In genomic region chr7:29521841-29522575, GRCm38 (mm10) we compare ENCODE assay signal across 8 mouse cellular contexts. TPM values are rescaled to one million over a fixed set of nuclear protein-coding genes. Genes with fewer than 3 reads are reported as not detected.
DNase-seq lines count a peak whose midpoint lies in the region; ATAC-seq lines count a peak whose summit lies in the region.

No protein-coding gene starts in this region.

- no peak overlapping the region for H3K9ac ChIP-seq in hindbrain, embryonic 11.5 days (ENCODE audit: low read depth, low read length)
- H3K9ac ChIP-seq in hindbrain, embryonic 12.5 days = no peak overlapping the region
- H3K9ac ChIP-seq in forebrain, embryonic 16.5 days (replicated peaks; ENCODE audit: low read depth, low read length) = no peak overlapping the region
- no peak overlapping the region for H3K9ac ChIP-seq in intestine, embryonic 15.5 days
- no peak overlapping the region for H3K9ac ChIP-seq in limb, embryonic 11.5 days (ENCODE audit: low read length)

- no peaks in the 10 kb centered on the region for H3K36me3 ChIP-seq in hindbrain, embryonic 11.5 days (ENCODE audit: control insufficient read depth, insufficient read depth, low read length)
- H3K36me3 ChIP-seq in hindbrain, embryonic 12.5 days = no peaks in the 10 kb centered on the region
- no peaks in the 10 kb centered on the region for H3K36me3 ChIP-seq in forebrain, embryonic 16.5 days (ENCODE audit: control insufficient read depth, insufficient read depth)
- no peaks in the 10 kb centered on the region for H3K36me3 ChIP-seq in intestine, embryonic 15.5 days
- no peaks in the 10 kb centered on the region for H3K36me3 ChIP-seq in limb, embryonic 11.5 days (ENCODE audit: control insufficient read depth, insufficient read depth, low read length)

- H3K4me3 ChIP-seq in hindbrain, embryonic 11.5 days (ENCODE audit: low read depth, low read length) = no peak overlapping the region
- no peak overlapping the region for H3K4me3 ChIP-seq in hindbrain, embryonic 12.5 days
- no peak overlapping the region for H3K4me3 ChIP-seq in forebrain, embryonic 16.5 days (replicated peaks; ENCODE audit: low read length)
- H3K4me3 ChIP-seq in intestine, embryonic 15.5 days (replicated peaks) = no peak overlapping the region
- no peak overlapping the region for H3K4me3 ChIP-seq in limb, embryonic 11.5 days (ENCODE audit: low read depth, low read length)

- WGBS in hindbrain, embryonic 11.5 days = 63% methylated on average over 5 of the region's 5 CpGs
- WGBS in hindbrain, embryonic 12.5 days = 62% methylated on average over 5 of the region's 5 CpGs
- 59% methylated on average over 5 of the region's 5 CpGs for WGBS in forebrain, embryonic 16.5 days
- 57% methylated on average over 5 of the region's 5 CpGs for WGBS in intestine, embryonic 15.5 days
- 56% methylated on average over 5 of the region's 5 CpGs for WGBS in limb, embryonic 11.5 days

- no peak overlapping the region for H3K27ac ChIP-seq in hindbrain, embryonic 11.5 days (ENCODE audit: low read depth, low read length)
- no peak overlapping the region for H3K27ac ChIP-seq in hindbrain, embryonic 12.5 days
- H3K27ac ChIP-seq in forebrain, embryonic 16.5 days (ENCODE audit: low read length) = no peak overlapping the region
- H3K27ac ChIP-seq in intestine, embryonic 15.5 days = no peak overlapping the region
- H3K27ac ChIP-seq in limb, embryonic 11.5 days (replicated peaks; ENCODE audit: low read depth, low read length) = no peak overlapping the region

- H3K4me2 ChIP-seq in hindbrain, embryonic 11.5 days (replicated peaks; ENCODE audit: low read depth, low read length) = no peak overlapping the region
- H3K4me2 ChIP-seq in hindbrain, embryonic 12.5 days (replicated peaks) = no peak overlapping the region
- H3K4me2 ChIP-seq in forebrain, embryonic 16.5 days (ENCODE audit: low read length) = no peak overlapping the region
- no peak overlapping the region for H3K4me2 ChIP-seq in intestine, embryonic 15.5 days (replicated peaks)
- no peak overlapping the region for H3K4me2 ChIP-seq in limb, embryonic 11.5 days (ENCODE audit: low read depth, severe bottlenecking)

- DNase-seq in hindbrain, embryonic 11.5 days (ENCODE audit: low spot score) = peak; percentile 85
- DNase-seq in brain, adult 2 months (ENCODE audit: low read depth, low spot score) = peak; percentile 92
- DNase-seq in limb, embryonic 11.5 days (ENCODE audit: low spot score) = peak; percentile 87
- peak; percentile 78 for DNase-seq in ovary, postnatal 36 days (ENCODE audit: low spot score)
- DNase-seq in thymus, postnatal 14 days = peak; percentile 83

- H3K27me3 ChIP-seq in hindbrain, embryonic 11.5 days (ENCODE audit: control insufficient read depth, insufficient read depth, low read length) = no peaks in the 10 kb centered on the region
- no peaks in the 10 kb centered on the region for H3K27me3 ChIP-seq in hindbrain, embryonic 12.5 days
- H3K27me3 ChIP-seq in forebrain, embryonic 16.5 days (replicated peaks; ENCODE audit: control insufficient read depth, insufficient read depth, low read length) = no peaks in the 10 kb centered on the region
- H3K27me3 ChIP-seq in intestine, embryonic 15.5 days (replicated peaks) = no peaks in the 10 kb centered on the region
- H3K27me3 ChIP-seq in limb, embryonic 11.5 days (ENCODE audit: control insufficient read depth, insufficient read depth, low read length) = no peaks in the 10 kb centered on the region

- no peak for ATAC-seq in hindbrain, embryonic 11.5 days (ENCODE audit: low FRiP score)
- ATAC-seq in hindbrain, embryonic 12.5 days (ENCODE audit: low FRiP score) = no peak
- 0 out of 2 replicates have a peak, but pooled peaks have one; percentile 15 for ATAC-seq in forebrain, embryonic 16.5 days
- ATAC-seq in intestine, embryonic 15.5 days = peak; percentile 26; the same call in 1 of the 2 replicates
- no peak for ATAC-seq in limb, embryonic 11.5 days (ENCODE audit: insufficient number of reproducible peaks, low FRiP score, low TSS enrichment, low read depth)

- no peaks in the 10 kb centered on the region for H3K9me3 ChIP-seq in hindbrain, embryonic 11.5 days (ENCODE audit: control insufficient read depth, low read length)
- H3K9me3 ChIP-seq in hindbrain, embryonic 12.5 days (replicated peaks) = no peaks in the 10 kb centered on the region
- no peaks in the 10 kb centered on the region for H3K9me3 ChIP-seq in forebrain, embryonic 16.5 days (ENCODE audit: control insufficient read depth, low read length)
- H3K9me3 ChIP-seq in intestine, embryonic 15.5 days = no peaks in the 10 kb centered on the region
- no peaks in the 10 kb centered on the region for H3K9me3 ChIP-seq in limb, embryonic 11.5 days (ENCODE audit: control insufficient read depth, low read length)

- H3K4me1 ChIP-seq in hindbrain, embryonic 11.5 days (replicated peaks; ENCODE audit: control insufficient read depth, insufficient read depth, low read length) = no peaks in the 10 kb centered on the region
- peaks cover 8% of the 10 kb centered on the region for H3K4me1 ChIP-seq in hindbrain, embryonic 12.5 days
- peaks cover 14% of the 10 kb centered on the region for H3K4me1 ChIP-seq in forebrain, embryonic 16.5 days (replicated peaks; ENCODE audit: control insufficient read depth, insufficient read depth, low read length)
- H3K4me1 ChIP-seq in intestine, embryonic 15.5 days (replicated peaks) = 0 out of 2 replicates have a peak, but pooled peaks cover 15% of the 10 kb centered on the region
- H3K4me1 ChIP-seq in limb, embryonic 11.5 days (ENCODE audit: control insufficient read depth, insufficient read depth, low read length) = peaks cover 8% of the 10 kb centered on the region; the same call in 1 of the 2 replicates

RNA-seq across cellular contexts. Expression of gene Sipa1l3, which starts 3.6 kb away (rescaled TPM):
- 6.1 and 11.2 TPM in 2 replicates for polyA plus RNA-seq in hindbrain, embryonic 11.5 days (2014; fragmentation: Nextera tagmentation; extraction: Ambion mirVana)
- 15.9 and 18.3 TPM in 2 replicates for polyA plus RNA-seq in hindbrain, embryonic 12.5 days (2016; fragmentation: Nextera tagmentation; extraction: Ambion mirVana)
- 13.9 and 16.1 TPM in 2 replicates for polyA plus RNA-seq in forebrain, embryonic 16.5 days (2015; fragmentation: Nextera tagmentation; extraction: Ambion mirVana)
- 26.6 and 27.9 TPM in 2 replicates for polyA plus RNA-seq in intestine, embryonic 15.5 days (2015; fragmentation: Nextera tagmentation; extraction: Ambion mirVana)
- polyA plus RNA-seq in limb, embryonic 11.5 days (2014; fragmentation: Nextera tagmentation; extraction: Ambion mirVana) = 12.1 and 14.0 TPM in 2 replicates

Comparison
In these comparisons a context has a peak if more than half of its experiments do, and no peak if none do; other contexts are left out.
1. ATAC-seq: peak in forebrain, embryonic 16.5 days (single experiment) and intestine, embryonic 15.5 days (single experiment); none in hindbrain, embryonic 11.5 days (single experiment), hindbrain, embryonic 12.5 days (single experiment) and limb, embryonic 11.5 days (single experiment).
2. Peak in every context shown above with its lines, with median percentiles within 50 percentile points of each other: DNase-seq.